14 mouse cellular contexts compared by ENCODE assay signal in the genomic region with DNA sequence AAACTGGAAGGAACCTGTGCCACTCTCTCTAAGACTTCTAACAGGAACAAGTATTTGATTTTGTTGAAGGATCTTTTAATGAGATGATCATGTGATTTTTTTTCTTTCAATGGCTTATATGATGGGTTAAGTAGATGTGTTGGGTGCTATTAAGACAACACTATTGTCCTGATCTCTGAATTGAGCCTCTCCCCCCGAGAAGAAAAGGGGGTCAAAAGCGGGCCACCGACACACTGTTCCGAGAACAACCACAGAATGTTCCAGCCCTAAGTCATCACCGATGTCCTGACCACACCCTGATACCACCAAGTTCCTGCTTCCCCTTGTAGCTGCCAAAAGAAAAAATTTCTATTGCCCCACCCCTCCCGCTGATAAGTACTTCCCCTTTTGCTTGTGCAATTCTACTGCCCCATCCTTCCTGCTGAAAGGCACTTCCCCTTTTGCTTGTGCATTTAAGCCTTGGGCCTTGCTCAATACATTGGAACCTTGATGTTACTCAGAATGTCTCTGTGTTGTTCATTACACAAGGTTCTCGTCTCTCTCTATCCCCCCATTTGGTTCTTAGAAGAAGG. TPM values are rescaled to one million over a fixed set of nuclear protein-coding genes. Genes with fewer than 3 reads are reported as not detected.
"Had no signal": no experiment of that assay in that cellular context is flagged by ENCODE, and none has a peak within 500 bp of the region (broad histone marks: within the 10 kb centered on the region; RNA-seq: fewer than 3 reads in every experiment).

No protein-coding gene starts in this region.

RNA-seq across cellular contexts. Expression of gene Olfr871, which starts 8.5 kb away (rescaled TPM):
- total RNA-seq: neutrophil, adult 5-6 weeks had no signal
- polyA plus RNA-seq: neural tube, embryonic 13.5 days; neural tube, embryonic 14.5 days; neural tube, embryonic 15.5 days; small intestine, adult 2 months; spleen, adult 2 months; stomach, embryonic 14.5 days; stomach, embryonic 15.5 days; stomach, embryonic 16.5 days; stomach, postnatal 0 days; testis, adult 2 months; thymus, adult 2 months; thymus, postnatal 0 days; urinary bladder, adult 2 months had no signal

RNA-seq across cellular contexts. Expression of gene Olfr870, which starts 29.6 kb away (rescaled TPM):
- total RNA-seq: neutrophil, adult 5-6 weeks had no signal
- polyA plus RNA-seq: neural tube, embryonic 13.5 days; neural tube, embryonic 14.5 days; neural tube, embryonic 15.5 days; small intestine, adult 2 months; spleen, adult 2 months; stomach, embryonic 14.5 days; stomach, embryonic 15.5 days; stomach, embryonic 16.5 days; stomach, postnatal 0 days; testis, adult 2 months; thymus, adult 2 months; thymus, postnatal 0 days; urinary bladder, adult 2 months had no signal

RNA-seq across cellular contexts. Expression of gene Olfr872, which starts 33.4 kb away (rescaled TPM):
- total RNA-seq: neutrophil, adult 5-6 weeks had no signal
- polyA plus RNA-seq: neural tube, embryonic 13.5 days; neural tube, embryonic 14.5 days; neural tube, embryonic 15.5 days; small intestine, adult 2 months; spleen, adult 2 months; stomach, embryonic 14.5 days; stomach, embryonic 15.5 days; stomach, embryonic 16.5 days; stomach, postnatal 0 days; thymus, adult 2 months; thymus, postnatal 0 days; urinary bladder, adult 2 months had no signal
